Mouse (Mus musculus): ENCODE results near the gene Zpbp2.

Gene Zpbp2

DNA sequence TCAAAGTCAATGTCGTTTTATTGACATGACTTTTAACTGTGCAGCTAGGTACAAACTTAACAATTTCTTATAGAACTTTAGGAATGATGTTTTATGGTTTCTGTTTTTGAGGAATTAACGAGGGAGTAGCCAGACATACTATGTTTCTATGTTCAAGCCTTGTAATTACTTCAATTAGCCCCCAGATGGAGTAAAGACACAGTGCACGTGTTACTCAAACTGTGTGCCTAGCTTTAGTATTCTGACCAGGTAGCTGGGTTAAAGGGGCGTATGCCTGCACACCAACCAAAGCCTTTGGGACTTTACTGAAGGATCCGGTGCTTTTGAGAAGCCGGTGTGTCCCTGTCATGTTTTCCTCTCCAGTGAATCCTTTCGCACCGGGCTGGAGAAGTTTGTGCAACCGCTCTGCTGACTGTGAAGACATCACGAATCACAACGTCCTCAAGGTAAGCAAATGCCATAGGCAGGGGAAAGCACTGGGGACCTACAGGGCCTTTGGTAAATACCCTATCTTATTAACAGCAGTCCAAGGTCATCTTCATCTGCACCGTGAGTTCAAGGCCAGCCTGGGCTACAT is 4.3 kb downstream of the Zpbp2 start:
- peak; percentile 53 for DNase-seq (ENCODE audit: low read depth, low spot score)

GRCm38 (mm10) chr11:98560942-98561341 is 10.0 kb downstream of the Zpbp2 start:
- no peak for DNase-seq (ENCODE audit: low read depth, low spot score)

- DNase-seq (ENCODE audit: low read depth, low spot score): no peak
Observed at GRCm38 (mm10) chr11:98563025-98563424, 12.1 kb downstream of the Zpbp2 start.

DNA sequence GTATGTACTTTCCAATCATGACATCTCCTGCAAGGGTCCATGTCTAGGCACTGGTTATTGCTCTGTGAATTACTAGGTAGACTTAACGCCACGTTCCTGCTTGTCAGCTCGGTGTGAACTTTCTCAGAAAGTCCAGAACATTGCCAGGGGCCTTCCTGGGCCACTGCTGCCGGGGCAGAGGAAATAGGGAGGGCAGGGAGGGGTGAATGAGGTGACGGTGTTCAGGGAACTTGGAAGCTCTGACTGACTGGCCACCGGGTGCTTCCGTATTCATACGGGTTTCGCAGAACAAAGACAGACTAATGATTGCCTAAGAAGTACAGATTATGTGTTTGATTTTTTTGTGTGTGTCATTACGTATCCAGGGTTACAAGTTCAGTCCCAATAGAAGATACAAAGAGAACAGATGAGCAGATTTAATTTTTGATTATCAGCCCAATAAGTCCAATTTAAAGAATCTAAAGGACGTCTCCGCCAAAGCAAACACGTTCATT is 13.1 kb downstream of the Zpbp2 start:
- no peak for DNase-seq (ENCODE audit: low read depth, low spot score)

DNA sequence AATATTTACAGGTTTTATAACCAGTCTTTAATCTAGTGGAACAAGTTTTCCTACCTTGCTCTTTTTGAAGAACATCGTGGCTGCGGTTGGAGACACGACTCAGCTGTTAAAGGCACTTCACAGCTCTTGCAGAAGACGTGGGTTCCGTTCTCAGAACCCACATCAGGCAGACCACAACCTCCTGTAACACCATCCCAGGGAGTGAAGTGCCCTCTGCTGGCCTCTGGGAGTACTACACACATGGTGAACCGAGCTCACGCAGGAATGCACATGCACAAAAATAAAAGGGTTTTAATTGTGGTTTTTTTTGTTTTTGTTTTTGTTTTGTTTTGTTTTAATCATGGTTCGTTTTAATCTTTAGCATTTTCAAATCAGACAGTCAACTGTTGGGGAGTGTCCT is 17.4 kb downstream of the Zpbp2 start:
- DNase-seq (ENCODE audit: low read depth, low spot score): peak; percentile 85

DNA sequence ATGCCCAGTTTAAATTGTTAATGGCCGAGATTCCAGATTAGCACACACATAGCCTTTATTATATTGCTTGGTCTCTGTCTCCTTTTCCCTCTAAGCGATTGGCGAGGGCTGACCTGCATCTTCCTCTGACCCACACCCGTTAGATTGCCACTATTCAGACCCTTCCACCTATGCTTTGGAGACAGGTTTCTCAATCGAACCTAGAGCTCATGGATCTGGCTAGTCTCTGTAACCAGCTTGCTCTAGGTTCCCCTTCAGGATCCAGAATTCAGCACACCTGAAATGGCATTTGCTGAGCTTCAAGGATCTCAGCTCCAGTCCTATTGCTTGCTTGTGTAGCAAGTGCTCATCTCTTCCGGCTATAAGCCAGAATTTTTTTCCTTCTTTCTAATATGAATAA is 18.6 kb downstream of the Zpbp2 start:
- peak; percentile 80 for DNase-seq (ENCODE audit: low read depth, low spot score)

- DNase-seq (ENCODE audit: low read depth, low spot score): no peak
Observed at GRCm38 (mm10) chr11:98577776-98578175, 26.9 kb downstream of the Zpbp2 start.

- DNase-seq (ENCODE audit: low read depth, low spot score): peak; percentile 78
Observed at GRCm38 (mm10) chr11:98580301-98581121, 29.6 kb downstream of the Zpbp2 start.

DNA sequence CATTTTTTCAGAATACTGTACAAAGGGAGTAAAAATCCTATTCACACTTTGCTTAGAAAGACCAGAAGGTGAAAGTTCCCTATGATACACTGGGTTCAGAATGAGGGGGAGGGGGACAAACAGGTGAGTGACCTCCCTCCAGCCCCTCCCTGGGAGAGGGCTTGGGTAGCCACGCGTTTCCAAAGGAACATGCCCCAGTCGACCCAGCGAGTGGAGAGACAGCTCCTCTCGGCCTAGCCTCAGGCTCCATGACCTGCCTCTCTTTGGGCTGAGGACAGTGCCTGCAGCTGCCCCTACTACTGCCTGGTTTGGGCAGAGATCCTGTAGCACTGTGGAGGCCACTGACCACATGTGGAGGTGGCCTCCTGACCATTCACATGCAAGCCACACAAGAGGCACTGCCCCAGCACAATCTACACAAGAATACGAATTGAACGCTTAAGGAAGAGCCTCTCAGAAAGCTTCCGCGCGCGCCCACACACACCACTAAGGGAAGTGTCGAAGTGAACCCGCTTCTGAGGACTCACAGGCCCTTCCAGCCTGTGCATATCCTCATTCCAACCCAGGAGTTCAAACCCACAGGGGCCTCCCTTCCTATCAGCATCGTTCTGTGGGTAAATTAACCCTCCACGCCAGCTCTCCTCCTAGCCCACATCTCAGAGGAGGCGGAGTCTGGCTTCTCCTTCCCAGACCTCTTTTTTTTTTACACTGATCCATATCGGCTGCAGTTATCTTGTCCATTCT is 30.6 kb downstream of the Zpbp2 start:
- peak; percentile 70 for DNase-seq (ENCODE audit: low read depth, low spot score)

DNA sequence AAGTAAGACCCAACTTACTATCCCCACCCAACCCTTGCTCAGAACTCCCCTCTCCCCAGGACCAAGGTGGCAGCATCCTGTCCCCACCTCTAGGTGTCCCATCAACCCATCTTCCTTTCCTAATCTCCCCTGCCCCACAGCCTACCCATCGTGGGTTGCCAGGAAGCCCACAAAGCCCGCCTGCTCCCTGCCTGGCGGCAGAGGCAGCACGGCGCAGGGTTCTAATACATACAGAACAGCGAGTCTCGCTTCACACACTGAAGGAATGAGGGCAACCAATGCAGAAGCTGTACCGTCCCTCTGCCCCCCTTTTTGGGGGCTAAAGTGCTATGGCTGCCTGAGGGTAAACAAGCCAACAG is 31.1 kb downstream of the Zpbp2 start:
- no peak for DNase-seq (ENCODE audit: low read depth, low spot score)

- no peak for DNase-seq (ENCODE audit: low read depth, low spot score)
Observed at GRCm38 (mm10) chr11:98582551-98583264, 31.8 kb downstream of the Zpbp2 start.

- DNase-seq (ENCODE audit: low read depth, low spot score): no peak
Observed at GRCm38 (mm10) chr11:98583265-98583552, 32.3 kb downstream of the Zpbp2 start.

GRCm38 (mm10) chr11:98583571-98583970 is 32.7 kb downstream of the Zpbp2 start:
- DNase-seq (ENCODE audit: low read depth, low spot score): peak; percentile 48

DNA sequence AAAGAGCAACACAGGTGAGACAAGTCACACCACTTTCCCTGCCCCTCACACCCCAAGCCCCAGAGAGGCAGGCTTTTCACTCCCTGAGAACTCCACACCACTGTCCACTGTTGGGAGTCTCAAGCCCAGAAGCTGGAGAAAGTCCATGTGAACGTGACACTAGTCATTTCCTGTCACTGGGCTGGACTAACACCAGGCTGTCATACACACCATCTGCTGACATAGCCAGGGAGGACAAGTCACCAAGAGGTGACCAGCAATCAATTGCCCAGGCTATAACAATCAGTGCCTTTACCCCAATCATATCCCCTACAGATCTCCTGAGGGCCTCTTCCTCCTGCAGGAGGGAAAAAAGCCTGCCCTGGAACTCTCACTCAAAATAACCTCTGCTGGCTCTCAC is 33.2 kb downstream of the Zpbp2 start:
- DNase-seq (ENCODE audit: low read depth, low spot score): no peak

- no peak for DNase-seq (ENCODE audit: low read depth, low spot score)
Observed at GRCm38 (mm10) chr11:98584629-98585177, 33.8 kb downstream of the Zpbp2 start.

- no peak for DNase-seq (ENCODE audit: low read depth, low spot score)
Observed at GRCm38 (mm10) chr11:98586087-98586891, 35.4 kb downstream of the Zpbp2 start.

- DNase-seq (ENCODE audit: low read depth, low spot score): peak; percentile 99
Observed at GRCm38 (mm10) chr11:98586892-98587563, 36.1 kb downstream of the Zpbp2 start, which contains the start of gene Ormdl3. Gene Ormdl3, minus strand, starts transcription at chr11:98587368.

DNA sequence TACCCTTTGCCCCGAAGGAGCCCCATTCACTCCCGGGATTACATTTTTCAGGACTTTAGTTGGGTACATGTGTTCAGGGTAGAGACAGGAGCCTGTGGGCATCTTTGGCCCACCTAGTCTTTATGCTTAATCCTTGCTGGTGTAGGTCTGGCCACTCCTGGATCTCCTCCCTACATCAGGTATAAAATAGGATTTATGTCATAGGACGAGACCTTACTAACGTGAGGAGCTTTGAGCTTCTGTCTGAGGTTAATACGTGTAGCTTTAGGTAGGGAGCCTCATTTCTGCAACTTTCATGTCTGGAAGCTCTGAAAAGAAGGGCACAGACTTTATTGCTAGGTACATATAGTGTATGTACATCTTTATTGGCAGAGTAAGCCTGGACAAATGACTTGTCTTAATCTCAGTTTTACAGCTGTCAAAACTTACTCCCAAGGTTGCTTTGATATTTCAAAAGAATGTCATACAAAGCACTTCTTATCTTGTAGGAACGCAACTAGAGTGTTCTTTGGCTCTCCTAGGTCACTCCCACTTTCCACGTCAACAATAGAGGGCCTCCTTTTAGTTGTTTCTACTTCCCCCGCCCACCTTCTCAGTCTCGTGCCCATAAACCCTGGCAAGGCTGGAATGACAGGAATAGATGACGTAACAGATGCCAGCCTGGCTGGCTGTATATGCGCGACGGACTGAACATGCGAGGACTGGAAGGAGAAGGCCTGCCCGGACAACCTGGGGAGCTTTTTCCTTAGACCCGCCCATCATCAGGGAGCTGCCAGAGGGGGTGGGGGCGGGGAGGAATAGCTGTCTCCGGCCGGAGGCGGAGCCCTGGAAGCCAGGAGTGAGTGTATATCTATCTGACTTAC is 37.0 kb downstream of the Zpbp2 start:
- DNase-seq (ENCODE audit: low read depth, low spot score): peak; percentile 90

DNA sequence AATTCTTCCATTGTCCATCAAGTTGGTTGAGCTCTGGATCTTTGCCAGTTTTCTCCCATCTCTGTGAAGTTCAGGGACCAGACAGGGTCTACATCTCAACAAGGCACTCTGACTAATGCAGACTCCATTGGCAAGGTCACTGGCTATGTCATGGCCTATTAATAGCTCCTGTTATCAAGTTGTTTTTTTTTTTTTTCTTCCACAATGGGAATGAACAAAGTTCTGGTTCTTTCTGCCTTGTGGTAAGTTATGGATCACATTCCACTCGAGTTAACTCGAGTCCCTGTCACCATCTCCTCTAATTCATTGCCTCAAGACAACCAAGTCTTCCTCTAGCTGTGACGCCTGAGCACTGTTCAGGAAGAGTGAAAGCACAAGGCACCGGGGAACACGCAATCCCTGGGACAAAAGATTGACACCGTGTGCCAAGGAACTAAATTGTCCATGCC is 38.0 kb downstream of the Zpbp2 start:
- DNase-seq (ENCODE audit: low read depth, low spot score): no peak

Data from ZHBTc4 (cell line).